In genomic region chr2:147688742-147689141, GRCm38 (mm10) we compare ENCODE assay signal across 8 mouse cellular contexts.
DNase-seq lines count a peak whose midpoint lies in the region; ATAC-seq lines count a peak whose summit lies in the region.

No protein-coding gene starts in this region.

- H3K4me3 ChIP-seq in kidney, embryonic 15.5 days (replicated peaks) = no peak overlapping the region

- peak; percentile 26 for DNase-seq in kidney, adult 18-20 months
- peak; percentile 78 for DNase-seq in NIH3T3 (ENCODE audit: low read depth)
- peak; percentile 0 for DNase-seq in c-Kit-positive CD71-positive TER-119-negative erythroid progenitor cells, embryonic 14.5 days (ENCODE audit: low read depth)
- DNase-seq in kidney, adult 9 months = peak; percentile 44
- DNase-seq in mesoderm, embryonic 11.5 days (ENCODE audit: low read depth, low spot score) = peak; percentile 81
- DNase-seq in urinary bladder, postnatal 4 days (ENCODE audit: low spot score in 2 of 2) = no peak
- no peak for DNase-seq in cerebellum, adult 9-10 months

- ATAC-seq in kidney, embryonic 15.5 days (replicated peaks; ENCODE audit: low FRiP score) = no peak

- H3K9me3 ChIP-seq in kidney, embryonic 15.5 days (replicated peaks) = no peaks in the 10 kb centered on the region

- H3K9ac ChIP-seq in kidney, embryonic 15.5 days = no peak overlapping the region

- H3K36me3 ChIP-seq in kidney, embryonic 15.5 days = no peaks in the 10 kb centered on the region

- H3K4me1 ChIP-seq in kidney, embryonic 15.5 days = no peaks in the 10 kb centered on the region

- no peak overlapping the region for H3K27ac ChIP-seq in kidney, embryonic 15.5 days

- peaks cover 10% of the 10 kb centered on the region; the same call in 1 of the 2 replicates for H3K27me3 ChIP-seq in kidney, embryonic 15.5 days

- 25% methylated on average over 6 of the region's 6 CpGs for WGBS in kidney, embryonic 15.5 days

- H3K4me2 ChIP-seq in kidney, embryonic 15.5 days = no peak overlapping the region

Comparison
In these comparisons a context has a peak if more than half of its experiments do, and no peak if none do; other contexts are left out.
1. DNase-seq: peak in kidney, adult 18-20 months (single experiment), NIH3T3 (single experiment), c-Kit-positive CD71-positive TER-119-negative erythroid progenitor cells, embryonic 14.5 days (single experiment), kidney, adult 9 months (single experiment) and mesoderm, embryonic 11.5 days (single experiment); none in urinary bladder, postnatal 4 days (0 of 2) and cerebellum, adult 9-10 months (single experiment).